Mouse (Mus musculus) lung, embryonic 15.5 days (tissue): Measurements from ENCODE around the gene Zic2. TPM values are rescaled to one million over a fixed set of nuclear protein-coding genes. Genes with fewer than 3 reads are reported as not detected.
"Not testable (repeated sequence)": the region's sequence is repeated elsewhere in the genome, so short reads cannot be mapped to it uniquely, and the experiment has no call there.

Experiments used
- ATAC-seq: fragments of 200-750 bp; cut with Nextera tagmentation; 2 replicates; pipeline ENCODE4 v1.8.0; 2017; ENCODE audit warnings: moderate number of reproducible peaks, borderline replicate concordance; ENCODE audit not compliant: low FRiP score, low TSS enrichment; ENCODE audit errors: extremely low read depth
- H3K27ac ChIP-seq: fragments of 300-500 bp; sonication (generic); 2 replicates; pipeline ENCODE4 v1.5.1; 2015; ENCODE audit warnings: moderate library complexity, mild to moderate bottlenecking, inconsistent platforms
- H3K27me3 ChIP-seq: fragments of 300-500 bp; sonication (generic); 2 replicates; pipeline ENCODE4 v1.6.1; 2015; ENCODE audit warnings: inconsistent platforms
- H3K36me3 ChIP-seq: fragments of 300-500 bp; sonication (generic); 2 replicates; pipeline ENCODE4 v1.6.1; 2015; ENCODE audit warnings: inconsistent platforms
- H3K4me1 ChIP-seq: fragments of 300-500 bp; sonication (generic); 2 replicates; pipeline ENCODE4 v1.6.1; 2015; ENCODE audit warnings: inconsistent platforms
- H3K4me2 ChIP-seq: fragments of 300-500 bp; sonication (generic); 2 replicates; pipeline ENCODE4 v1.6.1; 2015; ENCODE audit warnings: inconsistent platforms, mild to moderate bottlenecking, moderate library complexity
- H3K4me3 ChIP-seq: fragments of 300-500 bp; sonication (generic); 2 replicates; pipeline ENCODE4 v1.5.1; 2015; ENCODE audit warnings: mild to moderate bottlenecking, inconsistent platforms
- H3K9ac ChIP-seq: fragments of 300-500 bp; sonication (generic); 2 replicates; pipeline ENCODE4 v1.6.1; 2015; ENCODE audit warnings: inconsistent platforms
- H3K9me3 ChIP-seq: fragments of 300-500 bp; sonication (generic); 2 replicates; pipeline ENCODE4 v1.6.1; 2016; ENCODE audit warnings: inconsistent platforms
- WGBS: fragments of 180-500 bp; shearing (Covaris S2); methylation state at CpG from one replicate; pipeline ENCODE4 v1.1.7; 2015; 5-methylcytosine and 5-hydroxymethylcytosine counted together
- polyA plus RNA-seq: library from polyadenylated mRNA; unstranded; fragments of >200 nt; fragmentation: Nextera tagmentation; extraction: Ambion mirVana; gene quantifications from 2 replicates; pipeline ENCODE4 v1.2.1, GENCODE M21; 2015

The Zic2 gene
- polyA plus RNA-seq, 1 experiment from 2014 or later = not detected

DNA sequence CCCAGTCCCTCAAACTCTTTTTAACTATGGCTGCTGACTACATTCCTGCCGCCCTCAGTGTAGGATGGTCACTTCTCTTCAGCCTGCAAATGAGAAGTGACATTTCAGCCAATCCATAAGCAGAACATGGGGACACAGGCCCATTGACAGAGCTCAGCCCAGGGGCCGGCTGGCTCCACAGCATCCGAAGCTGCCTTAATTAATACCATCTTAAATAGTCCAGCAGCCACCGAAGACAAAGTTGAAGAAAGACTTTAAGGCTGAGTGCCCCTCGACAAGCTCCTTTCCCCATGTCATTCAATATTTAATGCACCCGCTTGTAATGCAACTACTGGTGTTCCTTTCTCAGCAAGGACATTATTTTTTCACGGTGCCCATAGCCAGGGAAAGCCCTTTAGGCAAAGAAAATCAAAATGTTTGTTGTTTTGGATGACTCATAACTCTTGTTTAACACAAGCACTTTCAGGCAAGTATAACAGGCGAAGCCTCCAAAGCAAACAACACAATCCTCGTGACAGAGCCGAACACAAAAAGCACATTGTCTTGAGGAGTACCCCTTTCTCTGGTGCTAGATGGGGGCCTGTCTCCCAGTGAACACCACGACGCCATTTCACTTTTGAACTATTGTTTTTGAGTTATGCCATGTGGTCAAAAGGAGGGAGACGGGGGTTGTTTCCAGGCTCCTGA, 22.4 kb upstream of the Zic2 start:
- 40% methylated on average over 13 of the region's 13 CpGs for WGBS

DNA sequence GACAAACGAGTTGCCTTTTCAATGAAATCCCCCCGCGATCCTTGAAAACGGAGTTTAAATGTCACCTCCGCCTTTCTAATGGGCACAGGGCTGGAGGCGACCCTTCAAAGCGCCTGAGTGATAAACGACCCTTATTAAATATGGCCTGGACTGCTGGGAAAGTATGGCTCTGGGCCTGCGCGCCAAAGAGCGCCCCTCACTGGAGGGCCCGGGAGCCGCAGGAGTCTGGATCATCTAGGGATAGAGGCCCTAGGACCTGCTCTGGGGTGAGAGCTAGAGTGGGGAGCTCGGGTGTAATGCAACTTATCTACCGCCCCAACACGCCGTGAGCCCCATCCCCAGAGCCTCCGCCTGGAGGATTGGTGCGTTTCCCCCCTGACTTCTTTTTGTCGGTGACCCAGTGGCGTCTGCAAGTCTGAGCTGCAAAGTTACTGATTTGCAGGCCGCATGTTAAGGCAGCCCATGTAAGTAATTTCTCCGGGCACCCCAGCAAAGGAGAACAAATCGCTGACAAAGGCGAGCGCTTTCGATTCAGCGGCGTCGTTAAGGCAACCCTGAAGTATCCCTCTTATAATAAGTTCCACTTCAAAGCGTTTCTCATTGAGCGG, 21.7 kb upstream of the Zic2 start:
- peak; percentile 54 for ATAC-seq
- H3K36me3 ChIP-seq = no peaks in the 10 kb centered on the region

More for the DNA sequence above, 22.4 kb upstream of the Zic2 start:
- no peak overlapping the region for H3K9ac ChIP-seq
- peaks cover 25% of the 10 kb centered on the region for H3K4me1 ChIP-seq
- no peak overlapping the region for H3K4me3 ChIP-seq
- no peaks in the 10 kb centered on the region for H3K36me3 ChIP-seq
- H3K4me2 ChIP-seq = peak overlapping the region; percentile 55
- peaks cover 88% of the 10 kb centered on the region for H3K27me3 ChIP-seq
- no peak for ATAC-seq
- no peak overlapping the region for H3K27ac ChIP-seq
- no peaks in the 10 kb centered on the region for H3K9me3 ChIP-seq

DNA sequence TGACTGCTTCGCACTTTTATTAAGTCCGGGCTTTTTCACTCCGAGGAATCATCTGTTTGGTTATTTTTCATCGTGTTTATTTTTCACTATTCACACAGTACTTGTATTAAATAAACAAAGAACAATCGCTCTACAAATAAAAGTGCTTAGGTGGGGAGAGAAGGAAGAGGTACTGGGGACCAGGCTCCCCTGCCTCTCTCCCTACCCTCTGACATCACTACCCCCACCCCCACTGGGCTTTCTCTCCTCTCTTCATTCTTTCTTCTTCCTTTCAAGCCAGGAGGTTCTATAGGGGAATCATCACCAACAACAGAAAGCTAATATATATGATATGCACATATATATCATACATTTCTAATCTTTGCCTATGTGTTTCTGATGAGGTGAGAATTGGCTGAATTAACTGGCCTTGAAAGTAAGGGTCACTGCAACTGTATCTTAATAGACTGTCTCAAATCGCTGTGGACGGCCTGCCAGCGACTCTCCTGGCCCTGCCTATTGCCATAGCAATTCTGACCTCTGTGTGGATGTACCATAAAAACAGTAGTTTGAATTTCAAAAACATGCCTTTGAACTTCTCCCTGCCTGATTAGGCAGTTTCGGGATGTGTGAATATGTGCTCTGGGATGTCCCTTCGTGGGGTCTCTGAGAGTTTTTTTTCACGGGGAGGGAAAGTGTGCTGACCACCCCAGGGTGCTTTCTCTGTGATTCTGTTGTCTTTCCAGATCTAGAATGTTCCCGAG, 21.1 kb upstream of the Zic2 start:
- WGBS = 8% methylated on average over 12 of the region's 12 CpGs
- Histone ChIP-seq H3K4me2 (peak overlapping the region; percentile 55), H3K27ac (no peak overlapping the region), H3K9me3 (no peaks in the 10 kb centered on the region), H3K4me3 (peak overlapping the region; percentile 32), H3K9ac (no peak overlapping the region), H3K4me1 (peaks cover 25% of the 10 kb centered on the region), H3K36me3 (no peaks in the 10 kb centered on the region), H3K27me3 (peaks cover 82% of the 10 kb centered on the region)
- ATAC-seq = 0 out of 2 replicates have a peak, but pooled peaks have one; percentile 11

More for the DNA sequence above, 21.7 kb upstream of the Zic2 start:
- peak overlapping the region; percentile 32 for H3K4me3 ChIP-seq
- H3K4me2 ChIP-seq = peak overlapping the region; percentile 55
- H3K4me1 ChIP-seq = peaks cover 25% of the 10 kb centered on the region
- no peak overlapping the region for H3K9ac ChIP-seq
- H3K9me3 ChIP-seq = no peaks in the 10 kb centered on the region
- WGBS = 7% methylated on average over 32 of the region's 32 CpGs
- H3K27ac ChIP-seq = no peak overlapping the region
- H3K27me3 ChIP-seq = peaks cover 82% of the 10 kb centered on the region

DNA sequence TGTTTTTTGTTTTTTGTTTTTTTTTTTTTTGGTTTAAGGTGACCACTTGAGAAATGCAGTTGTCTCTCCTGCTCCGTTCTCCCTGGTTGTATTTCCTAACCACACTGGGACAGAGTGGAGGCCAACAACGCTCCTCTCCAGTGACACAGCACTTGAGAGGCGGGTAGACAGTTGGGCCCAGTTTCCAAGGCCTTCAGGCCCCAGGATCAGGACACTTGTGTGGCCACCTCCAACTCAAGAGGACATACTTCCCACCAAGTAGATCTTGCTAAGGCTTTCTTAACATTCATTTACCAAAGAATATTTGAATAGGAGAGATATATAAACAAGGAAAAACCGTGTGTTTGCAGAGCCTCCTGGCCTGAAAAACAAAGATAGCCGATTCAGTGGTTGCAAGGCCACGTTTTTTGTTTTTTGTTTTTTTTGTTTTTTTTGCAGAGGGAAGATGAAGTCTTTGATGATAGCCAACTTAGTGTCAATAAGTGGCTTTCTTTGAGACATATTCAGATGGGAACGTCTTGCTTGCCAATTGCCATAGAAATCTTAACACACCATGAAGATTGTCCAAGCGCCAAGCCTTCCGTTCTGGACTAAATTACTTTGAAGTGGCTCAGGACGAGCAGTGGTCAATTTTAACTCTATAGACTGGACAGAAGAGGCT, 20.2 kb upstream of the Zic2 start:
- WGBS = 54% methylated on average over 10 of the region's 10 CpGs
- no peak for ATAC-seq
- Histone ChIP-seq H3K27me3 (peaks cover 82% of the 10 kb centered on the region), H3K9me3 (no peaks in the 10 kb centered on the region), H3K27ac (no peak overlapping the region), H3K4me2 (no peak overlapping the region), H3K36me3 (no peaks in the 10 kb centered on the region), H3K4me3 (no peak overlapping the region), H3K9ac (no peak overlapping the region), H3K4me1 (peaks cover 24% of the 10 kb centered on the region)

DNA sequence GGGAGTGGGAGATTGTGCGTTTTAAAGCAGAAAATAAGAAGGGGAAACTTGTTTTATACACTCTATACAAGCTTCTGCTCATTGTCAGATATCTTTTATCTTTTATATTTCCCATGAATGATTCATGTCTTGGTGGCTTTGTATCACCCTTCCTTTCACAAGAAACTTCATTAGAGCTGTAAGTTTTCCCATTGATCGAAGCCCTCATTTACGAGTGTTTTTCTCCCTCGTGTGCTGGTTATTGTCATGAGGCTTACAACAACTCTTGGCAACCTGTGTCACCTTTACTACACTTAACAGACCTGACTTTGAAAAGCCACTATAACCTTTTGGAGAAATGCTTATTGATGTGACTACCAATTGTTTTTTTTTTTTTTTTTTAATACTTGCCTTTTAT, 19.7 kb upstream of the Zic2 start:
- Histone ChIP-seq H3K36me3 (no peaks in the 10 kb centered on the region), H3K27me3 (peaks cover 82% of the 10 kb centered on the region), H3K4me3 (no peak overlapping the region), H3K4me1 (peaks cover 18% of the 10 kb centered on the region), H3K4me2 (no peak overlapping the region), H3K9me3 (no peaks in the 10 kb centered on the region), H3K27ac (no peak overlapping the region), H3K9ac (no peak overlapping the region)
- 74% methylated on average over 4 of the region's 4 CpGs for WGBS
- ATAC-seq = no peak

DNA sequence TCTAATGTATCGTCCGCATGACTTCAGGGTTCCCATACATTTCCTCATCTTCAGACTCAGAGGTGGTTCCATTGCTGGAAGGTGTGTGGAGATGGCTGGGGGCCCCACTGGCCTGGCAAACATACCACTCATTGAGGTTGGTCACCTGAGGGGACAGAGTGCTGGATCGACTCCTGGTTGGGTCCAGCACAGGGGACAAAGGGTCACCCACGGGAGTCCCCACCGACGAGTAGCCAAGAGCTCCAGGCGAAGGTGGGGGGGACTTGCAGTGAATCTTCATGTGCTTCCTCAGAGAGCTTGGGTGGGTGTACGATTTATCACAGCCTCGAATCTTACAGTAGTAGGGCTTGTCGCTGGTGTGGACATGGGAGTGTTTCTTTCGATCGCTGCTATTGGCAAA, 15.9 kb upstream of the Zic2 start:
- 79% methylated on average over 11 of the region's 12 CpGs for WGBS

DNA sequence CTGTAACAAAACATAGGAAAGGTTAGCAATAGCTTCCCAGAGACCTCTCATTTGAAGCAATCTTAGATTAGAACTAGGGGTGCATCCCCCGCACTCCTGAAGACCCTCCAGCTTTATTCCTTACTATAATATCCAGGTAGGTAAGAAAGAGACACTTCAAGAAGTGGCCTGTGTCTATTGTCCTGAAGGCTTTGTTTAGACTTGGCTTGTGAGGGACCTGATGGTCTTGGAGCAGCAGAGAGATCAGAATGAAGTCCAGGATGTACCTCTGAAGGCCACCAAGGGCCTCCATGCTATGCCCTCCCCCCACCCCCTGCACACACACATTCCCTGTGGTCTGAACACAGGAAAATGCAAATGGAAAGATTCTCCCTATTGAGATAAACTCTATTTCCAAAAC, 15.5 kb upstream of the Zic2 start:
- H3K4me2 ChIP-seq = no peak overlapping the region
- peaks cover 16% of the 10 kb centered on the region for H3K4me1 ChIP-seq
- H3K27ac ChIP-seq = no peak overlapping the region
- no peaks in the 10 kb centered on the region for H3K36me3 ChIP-seq
- no peak overlapping the region for H3K9ac ChIP-seq
- ATAC-seq = no peak
- no peak overlapping the region for H3K4me3 ChIP-seq
- peaks cover 77% of the 10 kb centered on the region for H3K27me3 ChIP-seq
- H3K9me3 ChIP-seq = no peaks in the 10 kb centered on the region
- 93% methylated on average over 1 of the region's 1 CpGs for WGBS

More for the DNA sequence above, 15.9 kb upstream of the Zic2 start:
- not testable (repeated sequence) for H3K4me3 ChIP-seq, H3K36me3 ChIP-seq, H3K9ac ChIP-seq, ATAC-seq, H3K9me3 ChIP-seq, H3K4me2 ChIP-seq, H3K27ac ChIP-seq
- H3K27me3 ChIP-seq = peaks cover 77% of the 10 kb centered on the region
- peaks cover 12% of the 10 kb centered on the region for H3K4me1 ChIP-seq

DNA sequence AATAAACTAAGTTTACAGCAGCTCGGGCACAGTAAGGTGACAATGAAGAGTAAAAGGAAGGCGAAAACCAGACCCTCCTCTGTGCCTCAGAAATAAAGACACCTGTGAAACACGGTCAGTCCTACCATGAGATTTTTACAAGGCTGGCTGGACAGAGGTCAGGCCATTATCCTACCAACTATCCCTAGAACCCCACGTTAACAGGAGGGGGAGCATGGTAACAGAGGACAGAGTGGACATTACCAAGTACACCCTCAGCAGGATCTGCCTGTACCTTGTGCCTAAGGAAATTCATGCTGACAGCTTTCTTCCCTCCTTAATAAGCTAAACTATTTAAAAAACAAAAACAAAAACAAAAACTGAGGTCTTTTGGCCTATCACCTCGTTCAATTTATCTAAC, 15.0 kb upstream of the Zic2 start:
- H3K27ac ChIP-seq = no peak overlapping the region
- no peak overlapping the region for H3K4me3 ChIP-seq
- WGBS = 41% methylated on average over 5 of the region's 5 CpGs
- H3K4me2 ChIP-seq = no peak overlapping the region
- no peaks in the 10 kb centered on the region for H3K9me3 ChIP-seq
- H3K9ac ChIP-seq = no peak overlapping the region
- no peaks in the 10 kb centered on the region for H3K36me3 ChIP-seq
- ATAC-seq = no peak
- peaks cover 21% of the 10 kb centered on the region for H3K4me1 ChIP-seq
- H3K27me3 ChIP-seq = peaks cover 77% of the 10 kb centered on the region

DNA sequence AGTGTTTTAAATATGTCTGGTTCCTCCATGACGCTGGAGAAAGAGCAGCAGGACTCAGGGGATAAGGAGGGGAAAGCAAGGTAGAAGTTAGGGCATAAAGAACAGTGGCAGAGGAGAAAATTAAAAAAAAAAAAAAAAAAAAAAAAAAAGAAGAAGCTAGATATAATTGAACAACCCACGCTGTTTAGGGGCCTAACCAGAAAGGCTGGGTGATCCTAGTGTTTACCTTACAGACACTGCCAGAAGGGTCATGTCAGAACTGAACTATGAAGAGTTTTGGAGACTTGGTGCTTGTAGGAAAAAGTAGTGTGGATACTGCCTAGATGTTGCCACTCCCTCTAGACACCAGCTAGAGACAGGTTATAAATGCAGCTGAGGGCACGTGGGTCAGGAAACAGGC, 13.7 kb upstream of the Zic2 start:
- H3K4me2 ChIP-seq = no peak overlapping the region
- WGBS = 30% methylated on average over 3 of the region's 3 CpGs
- ATAC-seq = no peak

DNA sequence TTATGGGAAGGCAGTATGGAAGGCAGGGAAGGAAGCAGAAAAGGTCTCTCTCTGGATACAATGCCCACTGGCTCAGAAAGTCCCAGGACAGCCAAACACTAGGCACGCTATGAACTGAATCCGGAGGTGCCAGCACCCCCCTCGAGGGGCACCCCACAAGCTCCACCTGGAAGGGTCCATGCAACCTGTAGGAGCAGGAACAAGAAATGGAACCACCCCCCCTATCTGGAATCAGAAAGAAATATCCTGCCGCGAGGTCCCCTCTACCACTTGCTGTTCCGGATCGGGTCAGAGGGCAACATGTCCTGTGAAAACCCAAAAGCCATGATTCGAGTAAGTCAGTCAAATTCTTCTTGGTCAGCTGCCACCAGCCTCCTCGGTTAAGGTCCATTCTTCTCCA, 13.3 kb upstream of the Zic2 start:
- no peak for ATAC-seq
- peaks cover 81% of the 10 kb centered on the region for H3K27me3 ChIP-seq
- WGBS = 22% methylated on average over 9 of the region's 9 CpGs
- H3K4me2 ChIP-seq = no peak overlapping the region
- peaks cover 23% of the 10 kb centered on the region for H3K4me1 ChIP-seq
- no peaks in the 10 kb centered on the region for H3K36me3 ChIP-seq
- no peak overlapping the region for H3K27ac ChIP-seq
- no peak overlapping the region for H3K9ac ChIP-seq
- H3K4me3 ChIP-seq = no peak overlapping the region
- H3K9me3 ChIP-seq = no peaks in the 10 kb centered on the region

More for the DNA sequence above, 13.7 kb upstream of the Zic2 start:
- Histone ChIP-seq H3K9me3 (no peaks in the 10 kb centered on the region), H3K36me3 (no peaks in the 10 kb centered on the region), H3K27ac (no peak overlapping the region), H3K4me1 (peaks cover 23% of the 10 kb centered on the region), H3K4me3 (no peak overlapping the region), H3K9ac (no peak overlapping the region), H3K27me3 (peaks cover 77% of the 10 kb centered on the region)

DNA sequence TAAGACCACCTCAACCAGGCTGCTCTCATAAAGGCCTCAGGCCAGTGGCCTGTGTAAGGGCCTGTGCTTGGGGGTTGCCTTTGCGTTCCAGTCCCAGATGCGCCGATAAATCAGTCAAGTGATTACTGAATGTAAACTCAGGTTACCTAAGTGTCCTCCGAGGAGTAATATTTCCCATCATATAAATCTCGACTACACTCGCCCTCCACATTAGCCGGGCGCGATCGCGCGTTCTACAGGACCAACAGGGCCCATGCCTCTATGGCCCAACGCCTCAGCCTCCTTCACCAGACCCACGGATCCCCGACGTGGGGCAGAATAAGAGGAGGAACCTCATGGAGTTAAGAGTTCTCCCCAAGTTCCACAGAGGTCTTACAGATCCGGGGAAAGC, 12.6 kb upstream of the Zic2 start:
- Histone ChIP-seq H3K36me3 (no peaks in the 10 kb centered on the region), H3K4me3 (no peak overlapping the region), H3K9ac (no peak overlapping the region), H3K4me1 (peaks cover 23% of the 10 kb centered on the region), H3K27me3 (peaks cover 88% of the 10 kb centered on the region), H3K27ac (no peak overlapping the region), H3K4me2 (no peak overlapping the region), H3K9me3 (no peaks in the 10 kb centered on the region)
- no peak for ATAC-seq
- WGBS = 15% methylated on average over 17 of the region's 17 CpGs
